Mouse (Mus musculus): Measurements from ENCODE around the gene Kif23. TPM values are rescaled to one million over a fixed set of nuclear protein-coding genes. Genes with fewer than 3 reads are reported as not detected.

Kif23 gene
- polyA plus RNA-seq, 1 experiment, result 24.1 TPM

DNA sequence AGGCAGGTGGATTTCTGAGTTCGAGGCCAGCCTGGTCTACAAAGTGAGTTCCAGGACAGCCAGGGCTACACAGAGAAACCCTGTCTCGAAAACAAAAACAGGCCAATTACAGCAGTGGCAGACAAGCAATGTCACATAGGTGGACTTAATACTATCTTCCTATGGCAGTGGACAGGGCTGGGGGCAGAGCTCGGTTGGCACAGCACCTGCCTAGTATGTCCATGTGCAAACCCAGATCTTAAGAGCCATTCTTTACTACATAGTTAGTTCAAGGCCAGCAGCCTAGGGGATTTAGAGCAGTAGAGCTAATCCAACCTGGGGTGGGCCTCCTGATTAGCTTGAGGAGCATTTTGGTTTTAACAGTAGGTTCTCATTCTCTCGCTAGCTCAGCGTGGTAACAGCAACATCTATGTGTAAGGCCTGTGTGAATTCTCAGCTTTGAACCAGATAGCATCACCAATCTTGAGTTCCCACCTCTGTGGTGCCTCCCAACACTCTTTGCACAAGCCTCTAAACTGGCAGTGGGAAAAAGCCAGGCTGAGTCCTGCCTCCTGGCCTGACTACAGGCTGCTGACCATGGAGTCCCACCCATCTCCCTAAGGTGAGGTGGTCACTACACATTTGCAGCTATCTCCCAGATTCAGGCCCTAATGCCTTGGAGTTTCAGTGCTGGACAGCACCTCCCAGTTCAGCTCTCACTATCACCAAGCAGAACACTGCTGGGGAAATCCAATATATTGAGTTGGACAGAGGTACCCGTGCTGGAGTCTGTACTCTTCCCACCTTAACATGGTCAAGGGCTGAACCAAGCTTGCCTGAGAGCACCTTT lies 35.1 kb downstream of the Kif23 start:
- Histone ChIP-seq H3K4me2 (ENCODE audit: low read depth) (no peak overlapping the region), H3K4me3 (no peak overlapping the region), H3K27me3 (ENCODE audit: control insufficient read depth, insufficient read depth, insufficient read length) (no peaks in the 10 kb centered on the region), H3K36me3 (ENCODE audit: control insufficient read depth, insufficient read depth) (no peaks in the 10 kb centered on the region), H3K79me2 (ENCODE audit: control insufficient read depth, insufficient read depth) (peaks cover 9% of the 10 kb centered on the region), H3ac (ENCODE audit: control insufficient read depth, insufficient read length) (no peak overlapping the region)
- TF ChIP-seq POLR2A (IDR thresholded peaks at IDR 0.05; ENCODE audit: insufficient read length, low read depth), result peak; percentile 25
- TF ChIP-seq SRF (IDR thresholded peaks at IDR 0.05; ENCODE audit: control insufficient read depth, insufficient read length, low read depth), result no peak
- peak; percentile 70 for TF ChIP-seq POLR2AphosphoS2 (IDR thresholded peaks at IDR 0.05; ENCODE audit: insufficient read length, low read depth)
- no peak for TF ChIP-seq MYOD1 (IDR thresholded peaks at IDR 0.05; ENCODE audit: control insufficient read depth in 1 of 3, insufficient read length in 2 of 3, low read depth in 2 of 3)
- TF ChIP-seq TCF3 (IDR thresholded peaks at IDR 0.05; ENCODE audit: insufficient read length, low read depth), result no peak
- no peak for TF ChIP-seq MYOG (IDR thresholded peaks at IDR 0.05; ENCODE audit: control insufficient read depth in 1 of 3, insufficient read depth in 1 of 3, insufficient read length in 2 of 3, low read depth in 2 of 3)
- TF ChIP-seq TCF12 (IDR thresholded peaks at IDR 0.05; ENCODE audit: insufficient read depth, poor library complexity, severe bottlenecking), result no peak

DNA sequence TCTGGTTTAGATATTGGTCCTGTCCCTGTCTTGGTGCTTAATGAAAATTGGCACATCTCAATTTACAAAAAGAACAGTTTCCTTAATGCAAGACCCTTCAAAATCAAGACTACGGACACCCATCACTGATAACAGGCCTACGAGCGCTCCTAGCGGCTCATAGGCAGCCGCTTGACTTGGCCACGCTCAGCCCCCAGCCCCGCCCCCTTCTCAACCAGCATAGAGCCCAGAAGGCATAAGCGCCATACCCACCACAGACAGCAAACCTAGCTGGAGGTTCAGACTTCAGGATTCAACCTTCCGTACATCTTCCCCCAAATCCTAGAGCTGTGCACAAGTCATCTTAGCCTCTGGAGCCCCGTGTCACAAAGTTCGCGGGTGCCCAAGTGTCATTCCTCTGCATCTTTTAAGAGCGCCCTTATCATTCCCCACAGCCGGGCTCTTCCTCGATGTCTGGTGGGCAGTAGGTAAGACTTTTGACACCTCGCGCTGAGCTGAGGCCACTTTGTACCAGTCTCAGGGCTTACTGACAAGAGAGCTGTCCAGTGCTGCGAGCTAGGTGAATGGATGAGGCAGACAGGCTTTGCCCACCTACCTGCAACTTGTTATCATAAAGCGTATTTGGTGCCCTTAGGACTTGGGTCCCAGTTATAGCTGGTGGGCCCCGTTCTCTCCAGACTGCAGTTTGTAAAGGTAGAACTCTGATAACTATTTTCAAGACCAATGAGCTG lies 35.9 kb downstream of the Kif23 start:
- Histone ChIP-seq H3K27me3 (ENCODE audit: control insufficient read depth, insufficient read depth, insufficient read length) (no peaks in the 10 kb centered on the region), H3K4me3 (no peak overlapping the region), H3K79me2 (ENCODE audit: control insufficient read depth, insufficient read depth) (peaks cover 9% of the 10 kb centered on the region), H3K36me3 (ENCODE audit: control insufficient read depth, insufficient read depth) (no peaks in the 10 kb centered on the region), H3ac (ENCODE audit: control insufficient read depth, insufficient read length) (no peak overlapping the region), H3K4me2 (ENCODE audit: low read depth) (no peak overlapping the region)
- no peak for TF ChIP-seq E2F4 (IDR thresholded peaks at IDR 0.05; ENCODE audit: insufficient read depth)
- TF ChIP-seq POLR2AphosphoS2 (IDR thresholded peaks at IDR 0.05; ENCODE audit: insufficient read length, low read depth), result peak; percentile 30

- TF ChIP-seq TCF3 (IDR thresholded peaks at IDR 0.05; ENCODE audit: insufficient read length, low read depth) (no peak), POLR2AphosphoS2 (IDR thresholded peaks at IDR 0.05; ENCODE audit: insufficient read length, low read depth) (peak; percentile 58)
- Histone ChIP-seq H3K27me3 (ENCODE audit: control insufficient read depth, insufficient read depth, insufficient read length) (no peaks in the 10 kb centered on the region), H3K4me2 (ENCODE audit: low read depth) (no peak overlapping the region), H3K36me3 (ENCODE audit: control insufficient read depth, insufficient read depth) (no peaks in the 10 kb centered on the region), H3K4me3 (no peak overlapping the region), H3K79me2 (ENCODE audit: control insufficient read depth, insufficient read depth) (peaks cover 9% of the 10 kb centered on the region), H3ac (ENCODE audit: control insufficient read depth, insufficient read length) (no peak overlapping the region)
Observed at GRCm38 (mm10) chr9:61909633-61910032, 36.9 kb downstream of the Kif23 start.

DNA sequence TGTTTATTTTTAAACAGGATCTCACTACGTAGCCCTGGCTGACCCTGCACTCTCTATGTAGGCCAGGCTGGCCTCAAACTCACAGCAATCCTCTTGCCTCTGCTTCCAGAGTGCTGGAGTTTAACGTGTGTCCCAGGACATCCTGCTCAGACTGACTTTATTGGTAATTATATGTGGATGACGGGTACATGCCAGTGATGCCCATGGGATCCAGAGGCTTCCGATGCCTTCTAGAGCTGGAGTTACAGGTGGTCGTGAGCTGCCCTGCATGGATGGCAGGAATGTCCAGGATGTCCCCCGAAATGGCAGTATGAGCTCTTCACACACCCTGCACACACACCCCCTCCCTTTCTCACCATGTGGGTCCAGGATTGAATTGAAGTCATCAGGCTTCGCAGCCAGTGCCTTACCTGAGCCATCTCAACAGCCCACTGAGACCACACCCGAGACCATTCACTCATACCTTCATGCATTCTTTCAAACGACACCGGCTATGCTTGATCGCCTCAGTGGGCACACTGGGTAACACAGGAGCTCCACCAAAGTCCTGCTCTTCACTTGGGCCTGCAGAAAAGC lies 37.7 kb downstream of the Kif23 start:
- Histone ChIP-seq H3K27me3 (ENCODE audit: control insufficient read depth, insufficient read depth, insufficient read length) (no peaks in the 10 kb centered on the region), H3K79me2 (ENCODE audit: control insufficient read depth, insufficient read depth) (peaks cover 6% of the 10 kb centered on the region), H3K4me2 (ENCODE audit: low read depth) (no peak overlapping the region), H3ac (ENCODE audit: control insufficient read depth, insufficient read length) (no peak overlapping the region), H3K4me3 (no peak overlapping the region), H3K36me3 (ENCODE audit: control insufficient read depth, insufficient read depth) (no peaks in the 10 kb centered on the region)
- TF ChIP-seq TCF12 (IDR thresholded peaks at IDR 0.05; ENCODE audit: insufficient read depth, poor library complexity, severe bottlenecking) (no peak), USF1 (IDR thresholded peaks at IDR 0.05; ENCODE audit: low read depth) (no peak), MAX (IDR thresholded peaks at IDR 0.05; ENCODE audit: low read depth) (no peak), POLR2AphosphoS2 (IDR thresholded peaks at IDR 0.05; ENCODE audit: insufficient read length, low read depth) (peak; percentile 52), CEBPB (IDR thresholded peaks at IDR 0.05; ENCODE audit: insufficient read depth, poor library complexity, severe bottlenecking) (no peak), E2F4 (IDR thresholded peaks at IDR 0.05; ENCODE audit: insufficient read depth) (no peak), POLR2A (IDR thresholded peaks at IDR 0.05; ENCODE audit: insufficient read length, low read depth) (no peak)

GRCm38 (mm10) chr9:61908341-61908740 lies 38.2 kb downstream of the Kif23 start:
- Histone ChIP-seq H3ac (ENCODE audit: control insufficient read depth, insufficient read length) (no peak overlapping the region), H3K4me2 (ENCODE audit: low read depth) (no peak overlapping the region), H3K27me3 (ENCODE audit: control insufficient read depth, insufficient read depth, insufficient read length) (no peaks in the 10 kb centered on the region), H3K4me3 (no peak overlapping the region), H3K79me2 (ENCODE audit: control insufficient read depth, insufficient read depth) (peaks cover under 1% of the 10 kb centered on the region), H3K36me3 (ENCODE audit: control insufficient read depth, insufficient read depth) (no peaks in the 10 kb centered on the region)
- TF ChIP-seq MAX (IDR thresholded peaks at IDR 0.05; ENCODE audit: low read depth), result no peak
- no peak for TF ChIP-seq MYOG (IDR thresholded peaks at IDR 0.05; ENCODE audit: control insufficient read depth in 1 of 3, insufficient read depth in 1 of 3, insufficient read length in 2 of 3, low read depth in 2 of 3)
- TF ChIP-seq TCF12 (IDR thresholded peaks at IDR 0.05; ENCODE audit: insufficient read depth, poor library complexity, severe bottlenecking), result no peak
- no peak for TF ChIP-seq REST (IDR thresholded peaks at IDR 0.05; ENCODE audit: insufficient read depth, insufficient read length)
- TF ChIP-seq POLR2AphosphoS2 (IDR thresholded peaks at IDR 0.05; ENCODE audit: insufficient read length, low read depth), result no peak
- TF ChIP-seq POLR2A (IDR thresholded peaks at IDR 0.05; ENCODE audit: insufficient read length, low read depth), result no peak
- no peak for TF ChIP-seq E2F4 (IDR thresholded peaks at IDR 0.05; ENCODE audit: insufficient read depth)
- no peak for TF ChIP-seq CEBPB (IDR thresholded peaks at IDR 0.05; ENCODE audit: insufficient read depth, poor library complexity, severe bottlenecking)
- no peak for TF ChIP-seq SRF (IDR thresholded peaks at IDR 0.05; ENCODE audit: control insufficient read depth, insufficient read length, low read depth)
- no peak for TF ChIP-seq USF1 (IDR thresholded peaks at IDR 0.05; ENCODE audit: low read depth)
- no peak for TF ChIP-seq MYOD1 (IDR thresholded peaks at IDR 0.05; ENCODE audit: control insufficient read depth in 1 of 3, insufficient read length in 2 of 3, low read depth in 2 of 3)
- no peak for TF ChIP-seq TCF3 (IDR thresholded peaks at IDR 0.05; ENCODE audit: insufficient read length, low read depth)

Data from myocyte (in vitro differentiated cells).